Mouse (Mus musculus): ENCODE measurements around the gene Nckap5l.

Nckap5l gene

GRCm38 (mm10) chr15:99431967-99432366 is 25.6 kb downstream of the Nckap5l start:
- in situ Hi-C loops (cut with MboI, MseI) = loop anchor here (5.0 kb wide), 1 partner anchor 35 kb away; no protein-coding TSS in a partner anchor

GRCm38 (mm10) chr15:99431504-99431903 is 26.0 kb downstream of the Nckap5l start:
- in situ Hi-C loops (cut with MboI, MseI) = loop anchor here (5.0 kb wide), 1 partner anchor 36 kb away; no protein-coding TSS in a partner anchor

- in situ Hi-C loops (cut with MboI, MseI) = loop anchor here (5.0 kb wide), 1 partner anchor 36 kb away; no protein-coding TSS in a partner anchor
Measured at GRCm38 (mm10) chr15:99431063-99431462, 26.5 kb downstream of the Nckap5l start.

- in situ Hi-C loops (cut with MboI, MseI) = loop anchor here (5.0 kb wide), 1 partner anchor 37 kb away; no protein-coding TSS in a partner anchor
Measured at GRCm38 (mm10) chr15:99430394-99430793, 27.2 kb downstream of the Nckap5l start.

GRCm38 (mm10) chr15:99423884-99424283 is 33.7 kb downstream of the Nckap5l start:
- in situ Hi-C loops (cut with MboI, MseI) = no loop called here

GRCm38 (mm10) chr15:99423131-99423530 is 34.4 kb downstream of the Nckap5l start:
- in situ Hi-C loops (cut with MboI, MseI) = no loop called here

GRCm38 (mm10) chr15:99422551-99422950 is 35.0 kb downstream of the Nckap5l start:
- in situ Hi-C loops (cut with MboI, MseI) = no loop called here

GRCm38 (mm10) chr15:99421676-99422075 is 35.9 kb downstream of the Nckap5l start:
- in situ Hi-C loops (cut with MboI, MseI) = no loop called here

- in situ Hi-C loops (cut with MboI, MseI) = no loop called here
Measured at GRCm38 (mm10) chr15:99421152-99421551, 36.4 kb downstream of the Nckap5l start.

- in situ Hi-C loops (cut with MboI, MseI) = no loop called here
Measured at GRCm38 (mm10) chr15:99420521-99421014, 37.0 kb downstream of the Nckap5l start.

GRCm38 (mm10) chr15:99420101-99420500 is 37.4 kb downstream of the Nckap5l start:
- in situ Hi-C loops (cut with MboI, MseI) = no loop called here

- in situ Hi-C loops (cut with MboI, MseI) = no loop called here
Measured at GRCm38 (mm10) chr15:99417692-99418271, 39.8 kb downstream of the Nckap5l start.

GRCm38 (mm10) chr15:99416957-99417356 is 40.6 kb downstream of the Nckap5l start:
- in situ Hi-C loops (cut with MboI, MseI) = no loop called here

GRCm38 (mm10) chr15:99416348-99416882 is 41.1 kb downstream of the Nckap5l start:
- in situ Hi-C loops (cut with MboI, MseI) = no loop called here

- in situ Hi-C loops (cut with MboI, MseI) = no loop called here
Measured at GRCm38 (mm10) chr15:99415793-99416192, 41.8 kb downstream of the Nckap5l start.

- in situ Hi-C loops (cut with MboI, MseI) = no loop called here
Measured at GRCm38 (mm10) chr15:99411747-99412146, 45.8 kb downstream of the Nckap5l start.

GRCm38 (mm10) chr15:99408845-99409244 is 48.7 kb downstream of the Nckap5l start:
- in situ Hi-C loops (cut with MboI, MseI) = no loop called here

- in situ Hi-C loops (cut with MboI, MseI) = no loop called here
Measured at GRCm38 (mm10) chr15:99406986-99407570, 50.5 kb downstream of the Nckap5l start.

- in situ Hi-C loops (cut with MboI, MseI) = no loop called here
Measured at GRCm38 (mm10) chr15:99405150-99405549, 52.4 kb downstream of the Nckap5l start.

- in situ Hi-C loops (cut with MboI, MseI) = no loop called here
Measured at GRCm38 (mm10) chr15:99403159-99403889, 54.2 kb downstream of the Nckap5l start.

- in situ Hi-C loops (cut with MboI, MseI) = no loop called here
Measured at GRCm38 (mm10) chr15:99400602-99401001, 56.9 kb downstream of the Nckap5l start.

All from regulatory T cell (primary cell).